Mouse (Mus musculus) ES-E14 (cell line): Measurements from ENCODE around the gene Srp68.

Experiments
- CHD2 ChIP-seq: IDR thresholded peaks from 2 replicates; pipeline ENCODE4 v1.6.1; 2014; ENCODE audit warnings: mild to moderate bottlenecking, low read depth, low read length, inconsistent platforms
- HCFC1 ChIP-seq: IDR thresholded peaks from 2 replicates; pipeline ENCODE4 v1.6.1; 2012; ENCODE audit warnings: low read length, inconsistent platforms, borderline replicate concordance; ENCODE audit not compliant: insufficient read depth
- MAFK ChIP-seq: IDR thresholded peaks from 2 replicates; pipeline ENCODE4 v1.6.1; 2014; ENCODE audit warnings: mild to moderate bottlenecking, low read depth, low read length, inconsistent platforms; ENCODE audit not compliant: insufficient read depth
- ZC3H11A ChIP-seq: IDR thresholded peaks from 2 replicates; pipeline ENCODE4 v1.6.1; 2012; ENCODE audit warnings: low read depth, mild to moderate bottlenecking, inconsistent platforms, low read length, borderline replicate concordance
- ZNF384 ChIP-seq: IDR thresholded peaks from 2 replicates; pipeline ENCODE4 v1.6.1; 2012; ENCODE audit warnings: low read depth, low read length, inconsistent platforms

DNA sequence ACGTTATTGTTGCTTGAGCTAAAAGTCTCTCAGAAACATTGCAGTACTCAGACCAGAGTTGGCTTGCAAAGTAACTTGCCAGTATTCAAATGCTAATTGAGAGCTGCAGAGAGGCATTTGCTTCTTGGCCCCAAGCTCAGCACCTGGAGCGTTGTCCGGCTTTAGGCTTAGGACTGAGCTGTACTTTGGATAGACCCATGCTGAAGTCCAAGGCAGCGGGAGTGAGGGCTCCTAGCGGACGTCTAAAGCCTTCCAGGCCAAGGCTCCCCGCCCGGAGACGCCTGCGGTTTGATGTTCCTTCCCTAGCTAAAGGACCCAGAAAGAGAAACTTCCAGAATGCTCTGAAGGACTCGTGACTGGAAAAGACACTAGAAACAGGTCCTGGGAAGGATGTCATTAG lies 8.1 kb upstream of the Srp68 start:
- TF ChIP-seq ZC3H11A (no peak), CHD2 (no peak), ZNF384 (no peak), MAFK (no peak), HCFC1 (no peak)
